Mouse (Mus musculus): ENCODE measurements around the gene Cyp2ab1.

- TF ChIP-seq POLR2A (IDR thresholded peaks at IDR 0.05; ENCODE audit: low read depth, low read length) (no peak), CTCF (conservative IDR thresholded peaks at IDR 0.05 in 1 of 2, IDR thresholded peaks at IDR 0.05 in 1 of 2; ENCODE audit: low read depth in 2 of 2, low read length in 2 of 2) (no peak), POLR2AphosphoS2 (IDR thresholded peaks at IDR 0.05; ENCODE audit: low read depth, low read length) (no peak), E2F4 (IDR thresholded peaks at IDR 0.05; ENCODE audit: insufficient replicate concordance, low read depth, low read length) (no peak), TBP (conservative IDR thresholded peaks at IDR 0.05; ENCODE audit: low read depth, low read length) (no peak), CHD2 (IDR thresholded peaks at IDR 0.05; ENCODE audit: low read length) (no peak), CHD1 (IDR thresholded peaks at IDR 0.05; ENCODE audit: low read depth, low read length) (no peak), ZC3H11A (IDR thresholded peaks at IDR 0.05; ENCODE audit: low read depth, low read length) (no peak), HCFC1 (IDR thresholded peaks at IDR 0.05; ENCODE audit: low read depth, low read length) (no peak)
Measured at GRCm38 (mm10) chr16:20354762-20355161, 29.6 kb upstream of the Cyp2ab1 start.
